Mouse (Mus musculus): ENCODE measurements around the gene Chrna10.

GRCm38 (mm10) chr7:102153691-102154090 lies 37.1 kb upstream of the Chrna10 start:
- TF ChIP-seq POLR2A (IDR thresholded peaks at IDR 0.05; ENCODE audit: control insufficient read depth, low read depth, low read length) (no peak), CTCF (IDR thresholded peaks at IDR 0.05; ENCODE audit: control insufficient read depth, insufficient read depth, insufficient replicate concordance, low read depth, low read length) (no peak)
